Mouse (Mus musculus) heart, embryonic 16.5 days (tissue): ENCODE data around the gene 9330161L09Rik. TPM values are rescaled to one million over a fixed set of nuclear protein-coding genes. Genes with fewer than 3 reads are reported as not detected.

Experiments used
- ATAC-seq: fragments of 200-750 bp; cut with Nextera tagmentation; replicated peaks from 2 replicates; pipeline ENCODE4 v1.8.0; 2017; ENCODE audit warnings: moderate number of reproducible peaks; ENCODE audit not compliant: insufficient read depth, low FRiP score; ENCODE audit errors: extremely low read depth
- H3K27ac ChIP-seq: fragments of 300-500 bp; sonication (generic); 2 replicates; pipeline ENCODE4 v1.5.1; 2014; ENCODE audit warnings: mild to moderate bottlenecking, low read length, control low read depth, moderate library complexity
- H3K27me3 ChIP-seq: fragments of 300-500 bp; sonication (generic); 2 replicates; pipeline ENCODE4 v1.6.1; 2014; ENCODE audit warnings: low read length, mixed read lengths; ENCODE audit not compliant: control insufficient read depth, insufficient read depth
- H3K36me3 ChIP-seq: fragments of 300-500 bp; sonication (generic); 2 replicates; pipeline ENCODE4 v1.6.1; 2014; ENCODE audit not compliant: control insufficient read depth, insufficient read depth
- H3K4me1 ChIP-seq: fragments of 300-500 bp; sonication (generic); 2 replicates; pipeline ENCODE4 v1.6.1; 2014; ENCODE audit warnings: low read length, mixed read lengths; ENCODE audit not compliant: control insufficient read depth, insufficient read depth
- H3K4me2 ChIP-seq: fragments of 300-500 bp; sonication (generic); 2 replicates; pipeline ENCODE4 v1.6.1; 2014; ENCODE audit warnings: low read depth, mild to moderate bottlenecking, control low read depth, low read length
- H3K4me3 ChIP-seq: fragments of 300-500 bp; sonication (generic); 2 replicates; pipeline ENCODE4 v1.5.1; 2014; ENCODE audit warnings: mild to moderate bottlenecking, control low read depth, low read length
- H3K9ac ChIP-seq: fragments of 300-500 bp; sonication (generic); 2 replicates; pipeline ENCODE4 v1.6.1; 2014; ENCODE audit warnings: low read length, control low read depth
- H3K9me3 ChIP-seq: fragments of 300-500 bp; sonication (generic); replicated peaks from 2 replicates; pipeline ENCODE4 v1.6.1; 2016; ENCODE audit warnings: low read length; ENCODE audit not compliant: control insufficient read depth
- WGBS: fragments of 180-500 bp; shearing (Covaris S2); extraction: QIAGEN DNeasy Blood & Tissue Kit; methylation state at CpG from one replicate; pipeline ENCODE4 v1.1.7; 2014; 5-methylcytosine and 5-hydroxymethylcytosine counted together
- polyA plus RNA-seq: library from polyadenylated mRNA; unstranded; fragments of >200 nt; fragmentation: Nextera tagmentation; extraction: Ambion mirVana; gene quantifications from 2 replicates; pipeline ENCODE4 v1.2.1, GENCODE M21; 2015

Gene 9330161L09Rik
- polyA plus RNA-seq, 1 experiment from 2014 or later: 0.38 TPM

DNA sequence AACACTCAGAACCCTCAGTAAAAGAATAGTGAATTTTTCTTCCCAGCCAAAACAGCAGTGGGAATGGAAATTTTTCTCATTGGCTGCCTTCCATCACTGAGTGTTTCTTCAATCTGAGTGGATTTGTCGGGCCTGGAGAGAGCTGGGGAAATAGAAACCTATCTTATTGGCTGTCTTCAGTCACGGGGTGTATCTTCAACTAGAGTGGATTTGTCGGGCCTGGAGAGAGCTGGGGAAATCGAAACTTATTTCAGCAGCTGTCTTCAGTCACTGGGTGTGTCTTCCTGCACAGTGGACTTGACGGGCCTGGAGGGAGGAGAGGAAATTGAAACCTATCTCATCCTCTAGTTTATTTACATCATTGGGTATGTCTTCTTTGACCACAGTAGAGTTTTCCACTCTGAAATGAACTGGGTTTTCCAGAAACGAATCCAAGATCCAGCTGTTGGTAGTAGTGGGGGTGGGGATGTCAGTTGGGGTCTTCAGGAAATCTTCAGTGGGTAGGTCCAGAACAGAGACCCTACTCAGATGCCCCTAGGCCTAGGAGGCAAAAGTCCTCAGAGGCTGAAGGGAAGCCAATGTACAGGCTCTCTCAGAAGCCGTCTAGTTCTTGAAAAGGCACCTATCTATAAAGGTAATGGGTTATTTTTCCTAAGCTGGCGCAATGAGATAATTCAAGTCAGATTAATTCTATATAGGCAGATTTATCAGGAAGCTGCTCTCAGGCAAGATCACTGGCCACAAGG lies 26.5 kb upstream of the 9330161L09Rik start, which contains the start of gene Ifi27:
Ifi27 (plus strand) TSS at position 226 of the 746 bp plus-strand sequence.
- H3K36me3 ChIP-seq: no peaks in the 10 kb centered on the region
- peak; percentile 92 for ATAC-seq
- H3K27me3 ChIP-seq: no peaks in the 10 kb centered on the region
- H3K27ac ChIP-seq: peak within 1 kb of the TSS; percentile 73
- 42% methylated on average over 8 of the region's 8 CpGs for WGBS
- H3K9ac ChIP-seq: peak within 1 kb of the TSS; percentile 34; the same call in 1 of the 2 replicates
- peak within 1 kb of the TSS; percentile 57 for H3K4me2 ChIP-seq
- H3K9me3 ChIP-seq: no peaks in the 10 kb centered on the region
- no peaks in the 10 kb centered on the region for H3K4me1 ChIP-seq
- H3K4me3 ChIP-seq: peak within 1 kb of the TSS; percentile 47

DNA sequence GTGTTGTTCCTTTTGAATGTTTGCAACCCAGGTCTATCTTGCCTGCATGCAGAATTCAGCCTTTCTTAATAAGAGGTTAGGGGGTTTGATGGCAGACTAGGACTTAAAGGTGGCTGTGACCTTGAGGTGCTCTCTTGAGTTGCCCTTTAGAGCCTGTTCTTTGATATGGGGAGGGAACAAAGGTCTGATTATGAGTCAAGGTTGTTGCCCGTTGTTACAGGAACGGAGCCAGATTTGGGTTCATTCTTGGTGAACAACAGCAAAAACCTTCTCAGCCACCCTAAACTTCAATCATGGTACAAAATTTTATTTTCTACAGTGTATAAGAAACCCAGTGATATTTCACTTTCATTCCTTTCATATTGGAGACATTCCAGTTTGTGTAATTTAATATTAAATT lies 25.8 kb upstream of the 9330161L09Rik start:
- ATAC-seq: no peak
- no peaks in the 10 kb centered on the region for H3K4me1 ChIP-seq
- H3K9ac ChIP-seq: no peak overlapping the region
- H3K4me3 ChIP-seq: no peak overlapping the region
- WGBS: 65% methylated on average over 2 of the region's 2 CpGs
- H3K27me3 ChIP-seq: no peaks in the 10 kb centered on the region
- no peaks in the 10 kb centered on the region for H3K9me3 ChIP-seq
- no peak overlapping the region for H3K4me2 ChIP-seq
- peak overlapping the region; percentile 53; the same call in 1 of the 2 replicates for H3K27ac ChIP-seq
- H3K36me3 ChIP-seq: no peaks in the 10 kb centered on the region

DNA sequence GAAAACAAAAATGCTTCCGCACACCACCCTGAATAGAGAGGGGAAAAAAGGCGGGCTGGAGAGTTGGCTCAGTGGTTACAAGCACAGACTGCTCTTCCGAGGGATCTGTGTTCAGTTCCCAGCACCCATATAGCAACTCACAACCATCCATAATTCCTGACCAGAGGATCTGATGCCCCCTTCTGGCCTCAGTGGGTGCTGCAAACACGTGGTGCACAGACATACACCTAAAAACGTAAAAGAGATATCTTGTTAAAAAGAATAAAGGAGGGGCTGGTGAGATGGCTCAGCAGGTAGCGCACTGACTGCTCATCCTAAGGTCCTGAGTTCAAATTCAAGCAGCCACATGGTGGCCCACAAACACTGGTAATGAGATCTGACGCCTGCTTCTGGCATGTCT lies 19.1 kb upstream of the 9330161L09Rik start:
- Histone ChIP-seq H3K27ac (no peak overlapping the region), H3K4me3 (no peak overlapping the region), H3K9ac (no peak overlapping the region), H3K9me3 (no peaks in the 10 kb centered on the region), H3K36me3 (peaks cover 8% of the 10 kb centered on the region), H3K4me1 (peaks cover 29% of the 10 kb centered on the region), H3K27me3 (no peaks in the 10 kb centered on the region), H3K4me2 (no peak overlapping the region)
- no peak for ATAC-seq
- 86% methylated on average over 7 of the region's 7 CpGs for WGBS

DNA sequence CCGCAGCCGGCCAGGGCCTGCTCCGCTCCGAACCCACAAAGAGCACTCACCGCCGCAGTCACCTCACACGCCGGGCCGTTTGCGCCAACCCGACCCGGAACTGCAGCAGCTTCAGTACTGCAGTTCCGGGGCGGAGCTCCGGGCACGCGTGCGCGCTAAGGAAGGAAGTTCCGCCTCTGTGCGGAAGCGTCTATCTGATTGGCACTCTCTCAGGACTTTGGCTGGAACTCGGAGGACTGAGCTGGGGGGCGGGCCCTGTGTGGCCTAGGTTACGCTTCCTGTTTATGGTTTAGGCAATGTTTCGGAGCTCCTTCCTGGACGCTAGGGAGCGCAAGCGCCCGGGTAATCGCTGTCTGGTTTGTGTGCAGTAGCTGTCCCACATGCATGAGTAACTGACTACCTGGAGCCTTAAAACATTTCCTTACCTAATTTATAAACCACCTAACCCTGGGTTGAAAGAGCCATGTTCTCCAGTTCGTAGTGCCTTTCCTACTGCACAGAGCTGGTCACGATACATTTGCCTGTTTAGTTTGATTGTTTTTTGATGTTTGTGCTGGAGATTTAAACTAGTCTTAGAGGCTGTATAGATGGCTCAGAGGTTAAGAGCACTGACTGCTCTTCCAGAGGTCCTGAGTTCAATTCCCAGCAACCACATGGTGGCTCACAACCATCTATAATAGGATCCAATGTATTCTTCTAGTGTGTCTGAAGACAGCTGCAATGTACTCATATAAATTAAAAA lies 18.3 kb upstream of the 9330161L09Rik start, which contains the start of gene Ddx24:
Ddx24 (minus strand) TSS at position 102 of the 742 bp plus-strand sequence.
- Histone ChIP-seq H3K4me1 (peaks cover 35% of the 10 kb centered on the region), H3K27ac (0 out of 2 replicates have a peak within 1 kb of the TSS, but pooled peaks have one; percentile 2), H3K9me3 (no peaks in the 10 kb centered on the region), H3K36me3 (peaks cover 8% of the 10 kb centered on the region), H3K4me2 (peak within 1 kb of the TSS; percentile 92), H3K27me3 (no peaks in the 10 kb centered on the region), H3K4me3 (peak within 1 kb of the TSS; percentile 77), H3K9ac (peak within 1 kb of the TSS; percentile 85)
- 1% methylated on average over 33 of the region's 33 CpGs for WGBS
- peak; percentile 100 for ATAC-seq

DNA sequence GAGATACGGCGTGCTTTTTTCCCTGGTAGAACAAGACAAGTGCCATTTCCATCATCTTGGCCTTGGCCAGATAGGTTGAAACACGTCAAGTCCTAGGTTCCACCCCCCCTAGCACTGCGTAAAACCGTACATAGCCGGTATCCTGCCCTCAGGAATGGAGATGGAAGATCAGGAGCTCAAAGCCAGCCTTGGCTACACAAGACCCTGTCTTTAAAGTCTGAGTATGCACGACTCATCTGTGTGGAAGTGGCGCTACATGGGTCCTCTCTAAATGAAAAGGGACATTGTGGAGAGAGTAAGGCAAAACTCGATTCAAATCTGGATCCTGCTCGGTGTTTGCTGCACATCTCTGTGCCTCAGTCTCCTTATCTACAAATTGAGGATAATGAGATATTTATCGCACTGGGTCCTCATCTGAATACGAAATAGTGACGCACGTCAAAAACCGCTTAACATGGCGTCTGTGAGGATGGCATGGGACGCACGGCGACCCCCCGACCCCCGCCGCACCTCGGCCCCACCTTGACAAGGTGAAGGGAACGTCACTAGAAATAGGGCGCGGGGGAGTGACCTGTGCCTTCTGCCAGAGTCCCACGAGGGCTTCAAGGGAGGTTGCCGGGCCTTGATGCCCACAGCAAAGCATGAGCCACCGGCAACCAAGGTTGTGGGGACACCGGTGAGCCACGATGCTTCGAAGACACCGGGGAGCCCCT lies 17.6 kb upstream of the 9330161L09Rik start:
- H3K27ac ChIP-seq: no peak overlapping the region
- H3K4me2 ChIP-seq: peak overlapping the region; percentile 92
- peaks cover 35% of the 10 kb centered on the region for H3K4me1 ChIP-seq
- H3K9me3 ChIP-seq: no peaks in the 10 kb centered on the region
- no peaks in the 10 kb centered on the region for H3K27me3 ChIP-seq
- peak overlapping the region; percentile 85 for H3K9ac ChIP-seq
- 8% methylated on average over 33 of the region's 33 CpGs for WGBS
- peaks cover 8% of the 10 kb centered on the region for H3K36me3 ChIP-seq
- no peak for ATAC-seq
- peak overlapping the region; percentile 77 for H3K4me3 ChIP-seq

DNA sequence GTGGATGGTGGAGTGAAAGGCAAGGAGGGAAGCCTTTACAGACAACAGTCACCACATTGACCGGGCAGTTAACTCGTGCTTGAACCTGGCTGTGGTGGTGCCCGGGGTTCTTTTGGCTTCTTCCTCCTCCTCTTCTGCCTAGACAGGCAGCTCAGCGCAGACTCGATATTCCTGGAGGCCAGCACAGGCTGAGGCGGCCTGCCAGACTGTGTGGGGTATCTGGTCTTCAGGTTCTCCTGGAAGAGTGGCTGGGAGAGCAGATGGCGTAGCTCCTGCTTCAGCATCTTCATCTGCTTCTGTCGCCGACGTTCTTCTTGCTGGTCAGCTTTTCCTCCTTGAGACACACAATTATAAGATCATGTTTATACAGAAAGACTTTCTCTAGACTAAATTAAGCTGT lies 524 bp upstream of the 9330161L09Rik start:
- no peaks in the 10 kb centered on the region for H3K4me1 ChIP-seq
- H3K4me2 ChIP-seq: no peak overlapping the region
- no peak overlapping the region for H3K9ac ChIP-seq
- H3K4me3 ChIP-seq: no peak overlapping the region
- ATAC-seq: no peak
- H3K27ac ChIP-seq: no peak overlapping the region
- peaks cover 74% of the 10 kb centered on the region for H3K36me3 ChIP-seq
- no peaks in the 10 kb centered on the region for H3K9me3 ChIP-seq
- WGBS: 88% methylated on average over 10 of the region's 10 CpGs
- H3K27me3 ChIP-seq: no peaks in the 10 kb centered on the region

DNA sequence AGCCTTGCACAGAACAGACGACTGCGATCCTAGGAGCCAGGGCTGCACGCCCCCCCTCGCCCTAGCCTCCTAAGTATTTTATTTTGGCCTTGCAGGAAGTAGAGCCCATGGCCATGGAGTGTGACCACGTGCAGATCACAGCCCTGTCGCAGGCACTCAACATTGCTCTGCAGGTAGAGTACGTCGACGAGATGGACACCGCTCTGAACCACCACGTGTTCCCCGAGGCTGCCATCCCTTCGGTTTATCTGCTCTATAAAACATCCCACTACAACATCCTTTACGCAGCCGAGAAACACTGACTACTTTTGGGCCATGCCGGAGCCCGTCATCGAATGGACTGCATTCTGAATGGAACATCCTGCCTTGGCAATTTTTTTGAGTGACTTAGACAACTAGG lies 3.5 kb downstream of the 9330161L09Rik start:
- Histone ChIP-seq H3K4me2 (no peak overlapping the region), H3K9ac (no peak overlapping the region), H3K4me1 (no peaks in the 10 kb centered on the region), H3K9me3 (no peaks in the 10 kb centered on the region), H3K4me3 (no peak overlapping the region), H3K27me3 (no peaks in the 10 kb centered on the region), H3K36me3 (peaks cover 47% of the 10 kb centered on the region), H3K27ac (no peak overlapping the region)
- ATAC-seq: no peak
- 82% methylated on average over 18 of the region's 18 CpGs for WGBS

DNA sequence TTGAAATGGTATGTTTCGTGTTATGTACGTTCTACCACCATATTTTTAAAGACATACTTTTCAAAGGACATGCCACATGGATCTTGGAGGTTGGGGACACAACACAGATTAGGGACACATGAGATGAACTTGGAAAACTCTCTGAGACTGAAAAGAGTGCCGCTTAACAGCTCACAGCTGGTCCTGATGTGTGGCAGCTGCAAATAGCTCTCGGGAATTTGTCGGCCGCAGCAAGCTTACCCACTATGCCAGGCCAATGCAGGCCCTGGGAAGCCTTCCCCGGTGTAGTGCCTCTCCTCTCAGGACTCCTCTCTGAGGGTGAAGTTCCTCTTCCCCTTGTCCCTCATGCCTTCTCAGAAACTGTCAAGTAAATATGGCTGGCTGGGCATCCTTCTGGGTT lies 10.9 kb downstream of the 9330161L09Rik start:
- no peak for ATAC-seq
- Histone ChIP-seq H3K4me3 (no peak overlapping the region), H3K9ac (no peak overlapping the region), H3K27ac (no peak overlapping the region), H3K36me3 (0 out of 2 replicates have a peak, but pooled peaks cover 3% of the 10 kb centered on the region), H3K4me1 (peaks cover 21% of the 10 kb centered on the region), H3K4me2 (no peak overlapping the region), H3K27me3 (no peaks in the 10 kb centered on the region), H3K9me3 (no peaks in the 10 kb centered on the region)
- 56% methylated on average over 7 of the region's 7 CpGs for WGBS
